Mouse (Mus musculus) cerebral cortex, adult 2 months (tissue): Measurements from ENCODE around the gene Six3.

Experiments used
- WGBS: fragments of 180-500 bp; shearing (Covaris S2); methylation state at CpG from one replicate; pipeline ENCODE4 v1.1.7; 2018; 5-methylcytosine and 5-hydroxymethylcytosine counted together

Gene Six3

DNA sequence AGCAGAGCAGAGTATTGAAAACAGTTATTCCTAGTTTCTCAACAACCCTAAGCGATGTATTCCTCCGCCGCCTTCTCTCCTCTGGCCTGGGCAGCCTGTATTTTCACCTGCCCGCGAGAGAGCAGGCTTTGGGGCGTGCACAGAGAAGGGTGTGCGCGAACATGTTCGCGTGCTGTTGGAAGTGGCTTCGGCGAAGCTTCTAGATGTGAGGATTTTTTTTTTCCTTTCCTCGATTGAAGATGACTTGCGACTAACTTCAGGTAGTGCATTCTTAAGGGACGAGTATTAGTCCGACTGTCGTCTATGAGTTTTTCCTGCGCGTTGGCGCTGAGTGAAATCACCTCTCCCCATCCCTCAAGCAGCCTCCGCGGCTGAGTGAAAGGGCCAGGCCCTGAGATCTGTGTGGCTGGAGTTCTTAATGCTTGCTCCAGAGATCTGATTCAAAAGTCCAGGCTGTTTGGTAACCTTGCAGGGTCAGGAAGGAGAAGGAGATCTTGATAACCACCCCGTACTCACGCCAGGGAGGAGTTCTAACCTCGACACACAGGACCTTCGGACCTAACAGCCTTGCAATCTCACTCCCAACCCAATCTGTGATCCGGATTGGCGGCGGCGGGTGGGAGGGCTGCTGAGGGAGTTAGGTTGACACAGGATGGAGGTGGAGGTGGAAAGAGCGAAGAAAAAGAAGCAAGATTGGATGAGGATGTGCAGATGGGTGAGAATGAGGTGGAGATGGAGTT, 712 bp upstream of the Six3 start:
- WGBS = 8% methylated on average over 31 of the region's 31 CpGs

DNA sequence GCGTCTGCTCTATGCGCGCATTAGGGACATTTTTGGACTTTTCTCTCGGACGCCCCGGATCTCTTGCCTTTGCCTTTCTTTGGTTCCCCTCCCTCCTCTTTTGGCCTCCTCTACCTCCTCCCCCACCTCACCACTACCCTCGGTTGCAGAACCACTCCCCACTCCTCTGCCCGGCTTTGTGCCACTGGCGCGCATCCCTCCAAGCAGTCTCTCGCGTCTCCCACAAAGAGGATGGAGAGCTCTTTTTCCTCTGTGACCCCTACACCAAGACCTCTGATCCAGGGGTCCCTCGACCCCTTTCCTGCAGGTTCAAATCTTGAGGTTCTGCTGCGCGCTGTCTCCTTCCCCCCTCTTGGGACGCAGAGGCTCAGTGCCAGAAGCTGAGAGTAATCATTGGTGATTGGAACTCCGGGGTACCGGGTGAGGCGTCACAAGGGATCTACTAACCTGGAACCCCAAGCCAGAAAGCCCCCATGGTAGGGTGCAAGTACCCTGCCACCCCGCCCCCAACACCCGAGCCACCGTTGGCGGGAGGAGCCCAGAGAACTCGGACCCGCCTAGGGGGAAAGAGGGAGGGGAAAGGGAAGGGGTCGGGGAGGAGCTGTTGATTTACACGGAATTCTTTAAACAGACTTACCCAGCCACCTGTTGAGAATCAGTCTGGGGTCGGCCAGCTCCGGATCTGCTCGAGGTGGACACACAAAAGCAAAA, 758 bp downstream of the Six3 start:
- WGBS = 2% methylated on average over 30 of the region's 30 CpGs

DNA sequence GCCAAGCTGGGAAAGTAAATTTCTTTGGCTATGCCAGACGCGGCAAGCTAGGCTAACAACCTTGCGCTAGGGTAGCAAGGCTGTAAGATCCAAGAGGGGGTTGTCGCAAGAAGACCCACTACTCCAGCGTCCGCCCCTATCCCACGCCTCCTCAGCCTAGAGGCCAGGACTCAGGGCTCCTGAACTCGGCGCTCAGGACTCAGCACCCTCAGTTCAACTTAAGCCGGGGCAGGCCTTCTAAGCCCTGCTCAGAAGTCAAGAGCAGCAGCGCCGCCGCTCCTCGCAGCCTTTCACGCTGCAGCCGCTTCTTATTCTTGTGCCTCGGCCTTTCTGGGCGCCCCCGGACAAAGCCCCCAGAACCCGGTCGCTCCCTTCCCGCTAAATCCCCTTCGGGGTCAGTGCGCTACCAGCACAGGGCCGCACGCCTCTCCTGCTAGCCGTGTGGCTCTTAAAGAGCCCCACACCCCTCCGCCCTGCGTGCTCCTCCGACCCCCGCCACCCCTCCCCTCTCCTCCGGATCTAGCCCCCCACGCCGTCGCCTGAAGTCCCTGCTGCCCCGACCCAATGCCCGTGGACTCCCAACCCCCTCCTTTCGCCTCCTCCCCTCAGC, 1.4 kb downstream of the Six3 start:
- WGBS = 1% methylated on average over 38 of the region's 38 CpGs

- WGBS = 14% methylated on average over 4 of the region's 4 CpGs
Observed at GRCm38 (mm10) chr17:85615586-85615985, 2.2 kb downstream of the Six3 start.

GRCm38 (mm10) chr17:85616526-85617500, 3.4 kb downstream of the Six3 start:
- WGBS = 5% methylated on average over 41 of the region's 41 CpGs

DNA sequence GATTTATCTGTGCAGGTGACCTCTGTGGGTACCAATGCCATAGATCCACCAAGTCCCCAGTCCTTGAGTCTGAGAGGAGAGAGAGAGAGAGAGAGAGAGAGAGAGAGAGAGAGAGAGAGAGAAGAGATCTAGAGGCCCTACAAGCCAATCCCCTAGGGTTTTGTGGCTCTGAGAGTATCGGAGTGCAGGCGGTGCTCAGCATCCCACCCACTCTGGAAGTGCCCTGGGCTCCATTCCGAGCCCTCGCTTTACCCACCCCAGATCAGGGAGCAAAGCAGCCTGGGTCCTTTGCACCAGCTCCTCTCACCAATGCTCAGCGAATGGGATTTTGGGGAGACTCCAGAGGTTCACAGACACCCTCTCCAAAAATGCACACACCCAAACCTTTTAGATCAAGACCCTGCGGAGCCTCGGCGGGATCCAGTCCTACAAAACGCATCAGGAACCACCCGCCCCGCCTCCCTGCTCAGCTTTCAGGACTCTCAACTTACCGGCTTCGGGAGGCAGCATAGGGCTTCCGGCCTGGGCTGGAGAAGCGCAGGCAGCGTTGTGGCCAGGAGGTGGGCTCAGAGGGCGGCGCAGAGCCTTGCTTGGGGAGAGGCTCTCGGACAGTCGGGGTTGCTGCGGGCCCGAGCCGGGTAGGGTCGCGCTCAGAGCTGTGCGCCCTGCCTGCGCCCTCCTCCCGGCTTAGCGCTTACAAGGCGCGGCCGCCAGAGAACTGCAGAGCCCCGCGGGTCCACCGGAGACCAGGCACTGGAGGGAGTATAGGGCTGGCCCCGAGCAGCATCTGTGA, 4.4 kb downstream of the Six3 start:
- under 1% methylated on average over 36 of the region's 36 CpGs for WGBS

- 4% methylated on average over 34 of the region's 34 CpGs for WGBS
Observed at GRCm38 (mm10) chr17:85618359-85619112, 5.1 kb downstream of the Six3 start.

DNA sequence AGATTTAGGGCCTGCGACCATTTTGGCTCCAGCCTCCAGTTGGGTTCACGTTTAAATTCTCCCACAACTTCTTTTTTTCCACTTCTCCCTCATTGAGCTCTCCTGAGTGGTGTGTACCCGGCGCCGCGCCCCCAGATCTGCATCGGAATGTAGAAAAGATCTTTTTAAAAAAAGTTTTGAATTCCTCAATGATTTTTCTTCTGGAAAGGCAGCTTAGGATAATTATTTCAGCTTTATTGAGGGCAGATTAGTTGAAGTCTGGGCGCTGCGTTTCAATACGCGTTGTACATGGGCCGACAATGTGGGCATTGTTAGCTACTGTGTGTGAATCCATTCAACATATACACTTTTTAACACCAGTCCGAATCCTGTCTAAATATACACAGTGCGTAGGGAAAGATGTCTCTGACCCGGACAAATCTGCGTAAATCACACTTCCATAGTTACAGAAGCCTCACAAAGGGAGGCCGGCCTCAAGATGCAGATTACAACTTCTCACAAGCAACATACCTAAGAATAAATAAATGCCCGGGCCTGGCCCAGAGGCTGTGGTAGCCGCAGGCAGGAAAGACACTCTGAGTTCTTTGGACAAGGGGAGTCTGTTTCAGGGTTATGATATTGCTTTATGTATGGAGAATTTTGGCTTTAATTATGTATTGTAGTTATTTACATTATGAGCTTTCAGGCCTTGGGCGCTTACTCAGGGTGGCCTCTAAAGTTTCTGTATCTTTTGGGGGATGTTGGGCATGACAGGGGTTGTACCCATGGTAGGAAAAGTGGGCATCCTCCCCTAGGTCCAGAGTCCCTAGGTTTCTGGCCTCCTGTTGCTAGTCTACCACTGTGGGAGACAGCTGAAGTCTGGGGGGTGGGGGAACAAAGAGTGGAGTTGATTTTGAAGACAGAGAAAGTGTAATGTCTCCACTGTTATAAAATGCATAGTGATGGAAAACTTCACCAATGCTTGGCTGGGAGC, 6.0 kb downstream of the Six3 start:
- WGBS = 18% methylated on average over 20 of the region's 20 CpGs

DNA sequence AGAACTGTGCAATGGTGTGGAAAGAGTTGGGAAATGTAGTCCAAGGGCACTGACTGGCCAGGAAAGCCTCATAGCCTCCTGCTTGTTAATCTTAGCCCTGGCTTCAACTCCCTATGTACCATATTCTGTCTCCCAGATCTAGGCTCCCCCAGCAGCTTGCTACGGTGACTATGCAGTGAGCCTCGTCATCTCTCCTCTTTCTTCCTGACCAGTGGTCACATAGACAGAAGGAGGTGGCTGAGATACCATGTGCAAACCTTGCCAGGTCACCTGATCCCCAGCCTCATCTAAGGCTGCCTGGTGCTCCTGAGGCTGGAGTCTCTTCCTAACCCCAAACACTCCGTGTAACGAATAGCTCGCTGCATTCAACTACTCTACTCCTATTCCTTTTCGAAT, 6.7 kb downstream of the Six3 start:
- 10% methylated on average over 6 of the region's 6 CpGs for WGBS

DNA sequence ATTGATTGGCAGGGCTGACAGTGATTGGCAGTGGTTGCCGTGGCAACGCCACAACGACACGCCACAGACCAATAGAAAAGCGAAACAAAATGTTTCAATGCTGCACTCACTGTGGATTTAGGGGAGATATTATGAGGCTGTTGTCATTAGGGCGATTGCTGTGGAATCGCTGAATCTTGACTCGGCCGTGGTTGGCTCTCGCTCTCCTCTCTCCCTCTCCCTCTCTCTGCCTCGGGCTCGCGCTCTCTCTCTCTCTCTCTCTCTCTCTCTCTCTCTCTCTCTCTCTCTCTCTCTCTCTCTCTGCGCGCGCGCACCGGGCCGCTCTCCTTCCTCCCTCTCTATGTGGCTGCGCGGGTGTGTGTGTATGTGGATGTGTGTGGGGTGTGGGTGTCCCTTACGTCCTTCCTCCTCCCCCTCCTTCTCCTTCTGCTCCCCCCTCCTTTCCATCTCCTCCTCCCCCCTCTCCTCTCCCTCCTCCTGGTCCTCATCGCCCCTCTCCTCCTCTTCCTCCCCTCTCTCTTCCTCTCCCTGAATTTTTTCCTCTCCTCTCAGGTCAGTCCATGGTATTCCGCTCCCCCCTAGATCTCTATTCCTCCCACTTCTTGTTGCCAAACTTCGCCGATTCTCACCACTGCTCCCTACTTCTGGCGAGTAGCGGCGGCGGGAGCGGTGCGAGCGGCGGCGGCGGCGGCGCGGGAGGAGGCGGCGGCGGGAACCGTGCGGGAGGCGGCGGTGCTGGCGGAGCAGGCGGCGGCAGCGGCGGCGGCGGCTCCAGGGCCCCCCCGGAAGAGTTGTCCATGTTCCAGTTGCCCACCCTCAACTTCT, 7.5 kb downstream of the Six3 start:
- whole genome bisulfite sequencing = 1% methylated on average over 53 of the region's 54 CpGs

DNA sequence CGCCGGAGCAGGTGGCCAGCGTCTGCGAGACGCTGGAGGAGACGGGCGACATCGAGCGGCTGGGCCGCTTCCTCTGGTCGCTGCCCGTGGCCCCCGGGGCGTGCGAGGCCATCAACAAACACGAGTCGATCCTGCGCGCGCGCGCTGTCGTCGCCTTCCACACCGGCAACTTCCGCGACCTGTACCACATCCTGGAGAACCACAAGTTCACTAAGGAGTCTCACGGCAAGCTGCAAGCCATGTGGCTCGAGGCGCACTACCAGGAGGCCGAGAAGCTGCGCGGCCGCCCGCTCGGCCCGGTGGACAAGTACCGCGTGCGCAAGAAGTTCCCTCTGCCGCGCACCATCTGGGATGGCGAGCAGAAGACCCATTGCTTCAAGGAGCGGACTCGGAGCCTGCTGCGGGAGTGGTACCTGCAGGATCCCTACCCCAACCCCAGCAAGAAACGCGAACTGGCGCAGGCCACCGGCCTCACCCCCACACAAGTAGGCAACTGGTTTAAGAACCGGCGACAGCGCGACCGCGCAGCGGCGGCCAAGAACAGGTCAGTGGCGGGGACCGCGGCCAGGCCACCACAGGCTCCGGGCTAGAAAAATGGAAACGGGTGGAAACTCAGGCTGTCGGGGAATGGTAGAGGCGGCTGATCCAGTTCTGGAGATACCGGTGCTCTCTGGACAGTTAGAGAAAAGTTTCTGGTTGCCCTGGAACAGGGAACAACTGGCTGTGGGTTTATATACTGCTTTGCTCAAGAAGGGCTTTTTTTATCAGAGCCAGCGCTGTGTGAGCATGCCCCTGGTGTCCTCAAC, 8.3 kb downstream of the Six3 start:
- WGBS = 2% methylated on average over 67 of the region's 67 CpGs

DNA sequence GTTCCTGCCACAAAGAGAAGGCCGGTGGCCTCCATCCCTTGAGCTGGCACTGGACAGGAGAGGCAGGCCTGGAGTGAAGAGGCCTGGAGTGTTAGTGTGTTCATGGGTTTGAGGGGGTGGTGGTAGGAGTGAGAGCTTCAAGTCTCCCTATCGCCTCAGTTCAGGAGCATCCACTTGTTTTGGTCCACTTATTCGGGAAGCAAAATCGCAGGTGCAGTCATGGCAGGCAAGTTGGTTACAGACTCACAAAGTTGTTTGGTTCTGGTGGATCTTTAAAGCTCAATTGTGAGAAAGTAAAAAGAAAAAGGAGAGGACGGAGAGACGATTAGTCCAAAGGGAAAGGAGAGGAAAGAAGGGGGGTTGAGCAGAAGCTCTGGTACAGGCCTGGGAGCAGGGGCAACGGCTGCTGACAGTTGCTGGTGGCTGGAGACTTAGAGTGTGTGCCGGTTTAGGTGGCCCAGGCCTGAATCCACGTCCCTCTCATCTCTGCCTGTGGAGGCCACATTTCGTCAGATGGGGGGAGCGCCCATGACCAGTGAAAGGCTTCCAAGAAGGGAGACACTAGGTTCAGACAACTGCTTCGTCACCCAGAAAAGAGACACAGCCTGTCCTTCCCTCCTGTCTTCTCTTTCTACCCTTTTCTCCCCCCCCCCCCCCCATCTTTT, 9.2 kb downstream of the Six3 start:
- 24% methylated on average over 12 of the region's 12 CpGs for WGBS

DNA sequence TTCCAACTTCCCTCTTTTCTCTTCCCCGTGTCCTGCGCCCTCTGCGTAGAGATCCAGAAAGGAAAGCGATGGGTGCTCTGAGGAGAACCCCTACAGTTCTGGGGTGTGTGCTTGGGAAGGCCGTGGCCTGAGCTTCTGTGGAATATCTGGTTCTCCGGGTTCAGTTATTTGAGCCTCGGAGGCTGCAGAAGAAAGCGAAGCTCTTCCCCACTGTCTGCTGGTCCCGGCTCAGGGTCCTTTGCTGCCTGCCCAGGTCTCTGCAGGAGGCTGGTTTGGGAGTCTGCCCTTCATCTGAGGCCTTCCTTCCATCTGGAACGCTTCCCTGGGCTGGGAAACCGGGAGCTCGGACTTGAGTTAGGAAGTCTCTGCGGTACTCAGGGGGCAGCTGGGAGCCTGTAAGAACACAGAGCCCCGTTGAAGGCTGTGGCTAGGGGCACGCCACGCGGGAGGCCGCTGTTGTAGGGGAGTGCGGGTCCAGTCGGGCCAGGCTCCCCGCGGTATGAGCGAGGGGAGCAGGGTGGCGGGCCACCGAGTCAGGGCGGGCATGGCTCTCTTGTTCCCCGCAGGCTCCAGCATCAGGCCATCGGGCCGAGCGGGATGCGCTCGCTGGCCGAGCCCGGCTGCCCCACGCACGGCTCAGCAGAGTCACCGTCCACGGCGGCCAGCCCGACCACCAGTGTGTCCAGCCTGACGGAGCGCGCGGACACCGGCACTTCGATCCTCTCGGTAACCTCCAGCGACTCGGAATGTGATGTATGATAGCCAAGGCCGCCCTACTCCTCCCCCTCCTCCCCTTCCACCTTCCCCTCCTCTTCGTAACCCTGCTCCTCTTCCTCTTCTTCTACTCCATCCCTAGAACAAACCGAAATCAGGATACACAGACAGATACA, 10.0 kb downstream of the Six3 start:
- 6% methylated on average over 52 of the region's 52 CpGs for WGBS

DNA sequence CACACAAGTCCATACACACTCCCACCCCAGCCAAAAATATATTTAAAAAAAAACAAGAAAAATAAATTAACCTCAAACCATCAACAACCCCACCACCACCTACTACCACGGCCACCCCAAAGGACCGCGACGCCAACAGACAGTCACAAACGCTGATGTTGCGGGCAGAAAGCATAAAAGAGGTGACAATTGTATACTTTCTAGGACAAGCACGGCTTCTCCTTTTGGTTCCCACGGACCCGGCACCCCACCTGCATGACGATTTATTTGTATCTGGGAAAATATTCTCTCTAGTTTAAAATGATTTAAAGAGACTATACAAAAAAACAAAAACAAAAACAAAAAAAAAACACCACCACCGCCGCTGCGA, 10.6 kb downstream of the Six3 start:
- 12% methylated on average over 13 of the region's 13 CpGs for WGBS

- 13% methylated on average over 26 of the region's 26 CpGs for WGBS
Observed at GRCm38 (mm10) chr17:85624981-85625940, 11.9 kb downstream of the Six3 start.
